Mouse (Mus musculus) gastrocnemius, adult 2 months (tissue): ENCODE measurements around the gene Hoxd13. TPM values are rescaled to one million over a fixed set of nuclear protein-coding genes. Genes with fewer than 3 reads are reported as not detected.
A peak's percentile ranks its signal among the peaks of the same experiment; 100 is the strongest.

Source experiments
- DNase-seq: peaks from one replicate; pipeline ENCODE4 v3.0.0; 2022
- H3K27ac ChIP-seq: fragments of 200-600 bp; 2 replicates; pipeline ENCODE4 v1.8.1; 2022; ENCODE audit warnings: mild to moderate bottlenecking
- H3K4me3 ChIP-seq: fragments of 200-600 bp; 2 replicates; pipeline ENCODE4 v1.8.1; 2022; ENCODE audit warnings: mild to moderate bottlenecking, moderate library complexity
- CTCF ChIP-seq: fragments of 200-600 bp; IDR thresholded peaks from 2 replicates; pipeline ENCODE4 v1.8.1; 2022; ENCODE audit warnings: antibody characterized with exemption, mild to moderate bottlenecking, moderate library complexity
- intact Hi-C: fragments of 180-260 bp; cut with DNase I; formaldehyde crosslinking; loops from one replicate; pipeline ENCODE4 v1.15.1; 2025
- long read RNA-seq, 2 experiments: library from polyadenylated mRNA; stranded (forward); transcript quantifications; one replicate each; pipeline ENCODE4 v2.0.0; 2021
- total RNA-seq, 2 experiments: library from RNA; stranded (reverse); gene quantifications; 2 replicates each; pipeline ENCODE4 v1.2.3; 2021

Gene Hoxd13
- total RNA-seq, result not detected
- long read RNA-seq, experiment 1, result 0 reads
- long read RNA-seq, experiment 2, result 0 reads

DNA sequence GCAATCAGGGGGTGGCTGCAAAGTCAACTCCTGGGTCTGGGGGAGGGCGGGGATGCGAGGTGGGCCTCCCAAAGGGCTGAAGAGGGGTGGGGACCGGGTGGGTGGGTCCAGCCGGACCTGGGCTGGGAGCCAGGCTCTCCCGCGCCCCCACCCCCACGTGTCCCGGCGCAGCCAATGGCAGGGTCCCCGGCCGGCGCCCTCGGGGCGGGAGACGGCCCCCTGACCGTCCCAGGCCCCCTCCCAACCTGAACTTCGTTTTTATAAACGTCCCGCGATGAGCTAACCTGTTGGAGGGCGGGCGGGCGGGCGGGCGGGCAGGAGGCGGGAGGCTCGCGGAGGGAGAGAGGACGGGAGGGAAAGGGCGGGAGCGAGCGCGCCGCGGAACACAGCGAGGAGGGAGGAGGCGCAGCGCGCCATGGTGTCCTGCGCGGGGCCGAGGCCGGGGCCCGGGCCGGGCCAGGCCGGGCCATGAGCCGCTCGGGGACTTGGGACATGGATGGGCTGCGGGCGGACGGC lies at the start of gene Hoxd13:
TSS of gene Hoxd13 (plus strand) at position 469 of the 516 bp plus-strand sequence.
- intact Hi-C loops, result no loop called here
- H3K4me3 ChIP-seq, result peak within 1 kb of the TSS; percentile 71
- no peak for TF ChIP-seq CTCF
- no peak for DNase-seq
- H3K27ac ChIP-seq, result no peak within 1 kb of the TSS

DNA sequence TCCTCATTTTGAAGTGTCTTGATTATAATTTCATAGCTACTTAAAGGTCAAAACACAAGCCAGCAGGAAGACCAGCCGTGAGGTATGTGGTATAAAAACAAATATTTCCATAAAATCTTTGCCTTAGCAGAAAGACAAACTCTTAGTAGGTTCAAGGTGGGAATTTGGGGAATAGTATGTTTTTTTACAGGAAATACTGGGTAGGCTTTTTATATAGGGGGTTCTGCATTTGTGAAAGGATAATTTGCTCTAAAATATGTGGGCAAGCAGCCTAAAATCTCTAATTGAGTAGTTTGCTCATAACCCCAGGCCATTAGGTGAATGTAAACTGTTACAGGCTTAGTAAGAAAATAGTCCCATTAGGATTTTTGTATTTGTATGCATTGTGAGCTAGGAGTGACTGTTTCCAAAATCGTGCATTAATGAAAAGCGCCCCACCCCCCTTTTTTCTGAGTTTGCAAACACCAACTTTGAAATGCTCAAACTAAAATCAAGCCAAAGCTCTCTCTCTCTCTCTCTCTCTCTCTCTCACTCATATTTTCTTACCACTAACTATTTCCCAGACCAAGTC lies 48.3 kb upstream of the Hoxd13 start:
- intact Hi-C loops, result no loop called here
- no peak for TF ChIP-seq CTCF
- no peak overlapping the region for H3K4me3 ChIP-seq
- no peak for DNase-seq
- no peak overlapping the region for H3K27ac ChIP-seq

DNA sequence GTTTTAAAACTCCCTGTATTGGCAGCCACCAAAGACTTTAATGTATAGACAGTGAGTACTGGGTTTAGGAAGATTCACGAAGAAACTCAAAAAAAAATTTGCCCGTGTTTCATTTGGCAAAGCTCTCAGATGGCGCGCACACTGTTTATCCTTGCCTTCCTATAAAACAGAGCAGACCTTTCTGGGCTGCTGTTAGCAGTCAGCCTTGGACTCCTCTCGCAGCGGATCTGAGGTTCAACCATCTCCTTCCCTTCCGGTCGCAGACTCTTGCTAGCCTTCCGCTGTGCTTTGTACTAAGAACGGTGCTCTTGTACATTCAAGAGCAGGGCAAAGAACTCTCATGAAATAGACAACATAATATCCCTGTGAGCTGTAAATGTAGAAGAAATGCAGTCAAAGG lies 47.7 kb upstream of the Hoxd13 start:
- TF ChIP-seq CTCF, result no peak
- no peak overlapping the region for H3K4me3 ChIP-seq
- no peak for DNase-seq
- no peak overlapping the region for H3K27ac ChIP-seq
- intact Hi-C loops, result no loop called here

DNA sequence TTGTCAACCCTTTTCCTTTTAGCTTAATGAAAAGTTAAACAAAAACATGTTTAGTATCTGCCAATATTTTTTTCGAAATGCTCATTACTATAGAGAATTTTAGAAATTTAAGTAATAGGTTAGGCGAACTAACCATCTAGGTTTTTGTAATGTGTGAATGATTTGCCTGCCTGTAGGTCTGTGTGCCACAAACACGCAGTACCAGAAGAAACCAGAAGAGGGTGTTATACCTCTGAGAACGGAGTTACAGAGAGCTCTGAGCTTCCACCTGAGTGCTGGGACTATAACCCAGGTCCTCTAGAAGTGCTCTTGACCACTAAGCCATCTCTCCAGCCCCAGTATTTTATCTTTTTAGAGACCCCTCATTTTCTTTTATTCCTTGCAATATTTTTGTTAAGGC lies 32.7 kb upstream of the Hoxd13 start:
- intact Hi-C loops, result no loop called here
- no peak overlapping the region for H3K4me3 ChIP-seq
- no peak for DNase-seq
- H3K27ac ChIP-seq, result no peak overlapping the region
- no peak for TF ChIP-seq CTCF

DNA sequence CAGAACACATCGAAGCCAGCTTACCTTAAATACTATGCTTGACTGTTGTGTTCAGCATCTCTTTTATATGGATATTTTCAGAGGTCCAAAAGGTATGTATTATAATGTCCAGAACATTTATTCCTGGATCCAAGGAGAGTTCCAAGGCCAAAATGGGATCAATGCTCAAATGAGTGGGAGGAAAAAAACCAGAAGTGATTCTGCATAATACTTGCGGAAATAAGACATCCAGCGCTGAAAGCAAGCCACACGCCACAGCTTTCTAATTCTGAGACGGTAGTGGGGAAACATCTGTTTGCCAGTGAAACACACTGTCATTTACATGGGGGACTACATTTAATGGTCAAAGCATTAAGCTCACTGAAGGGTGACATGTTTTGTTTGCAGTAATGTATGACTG lies 25.7 kb upstream of the Hoxd13 start:
- intact Hi-C loops, result no loop called here
- DNase-seq, result no peak
- no peak overlapping the region for H3K4me3 ChIP-seq
- no peak overlapping the region for H3K27ac ChIP-seq
- TF ChIP-seq CTCF, result no peak

DNA sequence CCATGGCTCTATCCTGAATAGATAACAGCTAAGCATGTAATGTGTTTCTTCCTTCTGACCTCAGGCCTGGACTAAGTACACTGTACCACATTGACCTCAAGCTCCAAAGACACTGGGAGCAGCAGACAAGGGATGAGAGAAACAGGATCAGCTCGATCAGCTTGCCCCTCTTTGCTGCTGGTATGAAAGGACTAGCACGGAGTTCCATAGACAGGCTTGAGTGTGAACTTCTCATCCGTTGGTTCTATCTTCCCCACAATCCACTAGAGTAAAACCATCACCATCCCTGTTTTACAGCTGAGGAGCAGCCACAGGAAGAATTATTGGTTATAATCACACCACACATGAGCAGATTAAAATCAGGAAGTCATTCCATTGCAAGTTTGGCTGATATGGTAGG lies 22.5 kb upstream of the Hoxd13 start:
- no peak for DNase-seq
- H3K27ac ChIP-seq, result no peak overlapping the region
- H3K4me3 ChIP-seq, result no peak overlapping the region
- no peak for TF ChIP-seq CTCF
- intact Hi-C loops, result no loop called here

DNA sequence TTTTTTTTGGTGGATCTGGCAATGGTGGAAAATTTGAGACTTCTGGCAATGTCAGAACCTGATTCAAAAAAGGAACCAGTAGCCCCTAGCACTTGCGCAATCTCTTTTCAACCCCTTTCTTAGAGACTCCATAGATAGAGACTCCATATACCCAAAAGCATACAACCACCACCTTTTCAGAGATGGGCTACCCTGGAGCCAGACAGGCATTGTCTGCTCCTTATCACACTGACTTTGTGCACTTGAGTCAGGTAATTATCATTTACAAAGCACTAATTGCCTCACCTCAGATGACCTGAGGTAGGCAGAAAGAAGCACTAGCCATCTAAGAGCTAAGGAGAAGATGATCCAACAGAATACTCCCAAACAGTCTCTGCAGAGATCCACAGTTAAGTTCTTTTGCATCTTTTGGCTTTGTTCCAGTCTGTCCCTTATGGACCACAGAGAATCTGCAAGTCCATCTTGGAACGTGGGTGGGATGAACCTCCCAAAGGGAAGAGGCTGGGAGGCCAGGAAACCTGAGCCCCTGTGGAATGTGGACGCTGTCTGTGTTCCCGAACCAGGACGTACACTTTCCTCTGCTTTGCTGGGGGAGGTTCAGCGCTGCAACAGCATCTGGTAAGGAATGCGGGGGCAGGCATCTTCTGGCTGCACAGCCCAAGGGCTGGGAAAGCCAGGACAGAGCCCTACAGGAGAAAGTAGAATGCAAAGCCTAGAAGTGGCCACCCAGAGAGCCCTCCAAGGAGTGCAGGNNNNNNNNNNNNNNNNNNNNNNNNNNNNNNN lies 20.8 kb upstream of the Hoxd13 start:
- no peak overlapping the region for H3K4me3 ChIP-seq
- TF ChIP-seq CTCF, result no peak
- no peak overlapping the region for H3K27ac ChIP-seq
- no peak for DNase-seq
- intact Hi-C loops, result no loop called here

DNA sequence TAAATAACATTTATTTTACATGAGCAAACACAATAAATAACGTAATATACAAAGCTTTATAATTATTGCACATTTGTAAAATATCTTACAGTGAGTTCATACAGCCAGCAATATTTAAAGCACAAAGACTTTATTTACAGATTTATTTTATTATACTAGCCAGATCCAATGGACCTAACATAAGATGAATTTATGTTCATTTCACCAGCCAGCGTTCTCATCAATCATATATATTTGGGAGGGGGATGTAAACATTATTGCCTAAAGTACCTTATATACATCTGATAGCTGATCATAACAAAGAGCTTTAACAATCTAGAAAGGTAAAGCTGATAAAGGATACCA lies 15.1 kb upstream of the Hoxd13 start:
- no peak for TF ChIP-seq CTCF
- intact Hi-C loops, result no loop called here
- DNase-seq, result no peak
- H3K27ac ChIP-seq, result no peak overlapping the region
- no peak overlapping the region for H3K4me3 ChIP-seq

DNA sequence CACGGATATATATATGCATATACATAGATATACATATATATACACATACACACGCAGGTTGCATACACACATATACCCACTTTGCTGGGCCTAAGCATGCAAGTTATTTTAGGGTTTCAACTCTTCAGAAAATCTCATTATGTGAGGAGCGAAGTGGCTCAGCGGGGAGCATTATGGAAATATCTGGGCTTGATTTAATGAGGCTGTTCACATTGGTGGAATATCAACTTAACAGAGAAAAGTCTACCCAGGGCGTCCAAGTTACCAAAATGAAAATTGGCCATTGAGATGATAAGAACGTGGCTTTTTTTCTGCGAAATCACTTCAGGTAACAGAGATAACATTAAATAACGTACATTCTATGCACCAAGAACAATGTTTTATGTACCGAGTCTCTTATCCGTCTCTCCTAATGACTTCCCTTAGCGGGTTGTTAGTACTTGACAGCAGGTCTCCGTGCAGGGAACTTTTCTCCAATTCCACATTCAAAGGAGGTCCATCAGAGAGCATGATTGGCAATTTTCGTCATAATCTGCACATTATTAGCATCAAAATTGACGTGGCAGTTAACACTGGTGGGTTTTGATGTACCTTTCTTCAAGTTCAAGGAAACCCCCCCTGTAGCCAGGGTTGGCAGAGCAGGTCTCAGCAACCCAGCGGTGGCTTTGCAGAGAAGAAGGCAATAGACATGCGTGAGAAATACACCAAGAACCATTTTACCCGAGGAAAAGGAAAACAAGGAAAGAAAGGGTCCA lies 14.2 kb upstream of the Hoxd13 start:
- intact Hi-C loops, result no loop called here
- no peak for DNase-seq
- TF ChIP-seq CTCF, result no peak
- no peak overlapping the region for H3K4me3 ChIP-seq
- H3K27ac ChIP-seq, result no peak overlapping the region

DNA sequence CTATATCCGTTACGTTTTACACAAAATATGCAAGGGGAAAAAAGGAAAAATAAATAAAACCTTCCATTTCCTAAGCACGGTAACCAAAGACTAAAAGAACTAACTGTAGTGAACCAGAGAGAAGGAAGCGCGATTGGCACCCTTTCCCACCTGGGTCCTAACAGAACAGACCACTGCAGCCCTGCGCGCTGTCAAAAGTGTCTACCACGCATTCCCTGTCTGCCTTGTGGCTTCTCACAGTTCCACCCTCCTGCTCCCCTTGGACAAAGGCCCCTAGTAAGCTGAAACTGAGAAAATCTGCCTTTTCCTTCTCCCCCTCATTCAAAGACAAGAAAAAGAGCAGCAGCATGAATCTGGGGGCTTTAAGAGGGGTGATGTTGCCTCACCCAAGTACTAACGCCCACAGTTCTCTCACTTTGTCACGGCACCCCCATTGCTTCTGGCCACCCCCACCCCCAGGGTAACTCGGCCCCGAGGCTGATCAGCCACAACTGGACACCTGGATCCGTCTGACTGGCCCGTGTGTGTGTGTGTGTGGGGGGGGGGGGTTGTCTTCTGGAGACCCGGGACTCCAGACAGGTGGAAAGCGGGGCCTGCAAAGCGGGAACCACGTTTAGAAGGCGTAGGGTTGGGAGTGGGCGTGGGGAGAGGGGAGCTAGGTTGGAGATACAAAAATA lies 13.2 kb upstream of the Hoxd13 start:
- Histone ChIP-seq H3K27ac (no peak overlapping the region), H3K4me3 (no peak overlapping the region; the same call in 1 of the 2 replicates)
- TF ChIP-seq CTCF, result no peak
- intact Hi-C loops, result no loop called here
- DNase-seq, result no peak

DNA sequence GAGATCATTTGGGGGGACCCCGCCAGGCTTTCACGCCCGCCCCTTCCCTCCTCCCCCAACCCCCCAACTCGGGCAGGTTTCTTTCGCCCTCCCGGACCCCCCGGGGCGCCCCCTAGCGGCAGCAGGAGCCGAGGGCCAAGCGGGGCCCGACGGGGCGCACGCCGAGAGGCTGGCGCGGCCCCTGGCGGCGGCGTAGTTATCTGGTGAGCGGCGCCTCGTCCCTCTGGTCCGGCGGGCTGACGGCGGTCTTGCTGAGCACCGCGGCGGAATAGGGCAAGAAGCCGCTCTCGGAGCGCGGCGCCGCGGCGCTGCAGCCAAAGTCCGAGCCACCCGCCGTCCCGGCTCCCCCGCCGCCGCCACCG lies 12.7 kb upstream of the Hoxd13 start:
- DNase-seq, result peak; percentile 77
- Histone ChIP-seq H3K27ac (no peak overlapping the region), H3K4me3 (peak overlapping the region; percentile 64)
- peak; percentile 65 for TF ChIP-seq CTCF
- intact Hi-C loops, result no loop called here

DNA sequence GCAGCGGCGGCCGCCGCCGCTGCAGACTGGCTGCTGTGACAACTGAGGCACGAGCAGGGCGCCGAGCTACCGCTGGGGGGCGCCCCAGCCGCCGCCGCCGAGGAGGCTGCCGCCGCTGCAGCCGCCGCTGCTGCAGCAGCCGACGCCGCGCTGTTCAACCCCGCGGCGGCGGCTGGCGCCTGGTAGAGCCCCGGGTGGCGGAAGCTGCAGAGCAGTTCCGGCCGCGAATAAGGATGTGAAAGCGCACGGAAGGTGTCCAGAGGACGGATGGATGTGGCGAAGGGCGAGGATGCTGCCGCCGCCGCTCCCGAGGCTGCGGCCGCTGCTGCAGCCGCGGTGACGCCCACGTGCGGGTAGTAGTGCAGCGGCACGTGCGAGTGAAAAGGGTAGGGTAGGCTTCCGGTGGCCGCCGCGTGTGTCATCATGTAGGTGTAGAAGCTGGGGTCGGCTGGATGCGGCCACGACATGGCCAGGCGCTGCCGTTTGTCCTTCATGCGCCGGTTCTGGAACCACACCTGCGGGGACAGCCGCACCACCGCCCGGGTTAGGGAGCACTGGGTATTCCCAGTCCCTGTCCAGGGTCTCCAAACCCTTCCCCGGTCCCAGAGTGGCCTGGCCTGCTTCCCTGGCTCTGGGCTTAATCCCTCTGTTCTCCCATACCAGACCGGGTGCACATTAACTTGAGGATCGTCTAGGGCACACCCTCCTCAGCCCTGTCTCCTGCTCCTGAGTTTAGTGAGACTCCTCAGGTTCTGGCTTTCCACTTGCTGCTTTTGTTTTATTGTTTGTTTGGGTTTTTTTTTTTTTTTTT lies 12.1 kb upstream of the Hoxd13 start:
- intact Hi-C loops, result no loop called here
- TF ChIP-seq CTCF, result no peak
- peak overlapping the region; percentile 64 for H3K4me3 ChIP-seq
- peak; percentile 19 for DNase-seq
- no peak overlapping the region for H3K27ac ChIP-seq
